Mouse (Mus musculus): ENCODE data around the gene Atg3. TPM values are rescaled to one million over a fixed set of nuclear protein-coding genes. Genes with fewer than 3 reads are reported as not detected.

Gene Atg3
- total RNA-seq, 1 experiment = 14.0 TPM

GRCm38 (mm10) chr16:45120844-45121425, 37.6 kb upstream of the Atg3 start:
- Histone ChIP-seq H3K4me3 (ENCODE audit: insufficient read depth in 1 of 2, low read depth in 1 of 2, low read length in 2 of 2, poor library complexity in 1 of 2, severe bottlenecking in 1 of 2) (no peak overlapping the region), H3K27ac (ENCODE audit: insufficient read depth, low read depth, low read length, poor library complexity, severe bottlenecking) (no peak overlapping the region), H3K9me3 (ENCODE audit: control insufficient read depth, insufficient read depth, low read depth, low read length) (no peaks in the 10 kb centered on the region), H3K36me3 (ENCODE audit: control insufficient read depth, insufficient read depth, low read length, poor library complexity, severe bottlenecking) (no peaks in the 10 kb centered on the region), H3K4me1 (ENCODE audit: control insufficient read depth in 2 of 2, insufficient read depth in 2 of 2, low read length in 2 of 2, poor library complexity in 1 of 2) (no peaks in the 10 kb centered on the region), H3K9ac (ENCODE audit: insufficient read depth, low read depth, low read length, poor library complexity, severe bottlenecking) (no peak overlapping the region)
- TF ChIP-seq CHD2 (IDR thresholded peaks at IDR 0.05; ENCODE audit: low read depth, low read length) (no peak), ZNF384 (IDR thresholded peaks at IDR 0.05; ENCODE audit: low read depth, low read length) (no peak), ZC3H11A (IDR thresholded peaks at IDR 0.05; ENCODE audit: borderline replicate concordance, low read depth, low read length) (no peak), MAFK (IDR thresholded peaks at IDR 0.05; ENCODE audit: insufficient read depth, low read depth, low read length) (no peak), HCFC1 (IDR thresholded peaks at IDR 0.05; ENCODE audit: borderline replicate concordance, insufficient read depth, low read length) (no peak)
- in situ Hi-C loops (cut with MboI; ENCODE audit: low sequenced_read_pairs in 2 of 2, unreplicated experiment in 2 of 2) = no loop called here
- DNase-seq (ENCODE audit: low read depth, low spot score) = no peak

- Histone ChIP-seq H3K36me3 (ENCODE audit: control insufficient read depth, insufficient read depth, low read length, poor library complexity, severe bottlenecking) (no peaks in the 10 kb centered on the region), H3K9ac (ENCODE audit: insufficient read depth, low read depth, low read length, poor library complexity, severe bottlenecking) (no peak overlapping the region), H3K9me3 (ENCODE audit: control insufficient read depth, insufficient read depth, low read depth, low read length) (no peaks in the 10 kb centered on the region), H3K27ac (ENCODE audit: insufficient read depth, low read depth, low read length, poor library complexity, severe bottlenecking) (no peak overlapping the region), H3K4me3 (ENCODE audit: insufficient read depth in 1 of 2, low read depth in 1 of 2, low read length in 2 of 2, poor library complexity in 1 of 2, severe bottlenecking in 1 of 2) (no peak overlapping the region), H3K4me1 (ENCODE audit: control insufficient read depth in 2 of 2, insufficient read depth in 2 of 2, low read length in 2 of 2, poor library complexity in 1 of 2) (no peaks in the 10 kb centered on the region)
- no peak for DNase-seq (ENCODE audit: low read depth, low spot score)
- in situ Hi-C loops (cut with MboI; ENCODE audit: low sequenced_read_pairs in 2 of 2, unreplicated experiment in 2 of 2) = no loop called here
- TF ChIP-seq ZNF384 (IDR thresholded peaks at IDR 0.05; ENCODE audit: low read depth, low read length) = no peak
- no peak for TF ChIP-seq HCFC1 (IDR thresholded peaks at IDR 0.05; ENCODE audit: borderline replicate concordance, insufficient read depth, low read length)
- TF ChIP-seq CHD2 (IDR thresholded peaks at IDR 0.05; ENCODE audit: low read depth, low read length) = no peak
- TF ChIP-seq ZC3H11A (IDR thresholded peaks at IDR 0.05; ENCODE audit: borderline replicate concordance, low read depth, low read length) = no peak
- TF ChIP-seq MAFK (IDR thresholded peaks at IDR 0.05; ENCODE audit: insufficient read depth, low read depth, low read length) = no peak
Measured at GRCm38 (mm10) chr16:45122571-45122970, 36.0 kb upstream of the Atg3 start.

- Histone ChIP-seq H3K36me3 (ENCODE audit: control insufficient read depth, insufficient read depth, low read length, poor library complexity, severe bottlenecking) (no peaks in the 10 kb centered on the region), H3K27ac (ENCODE audit: insufficient read depth, low read depth, low read length, poor library complexity, severe bottlenecking) (no peak overlapping the region), H3K9me3 (ENCODE audit: control insufficient read depth, insufficient read depth, low read depth, low read length) (no peaks in the 10 kb centered on the region), H3K4me1 (ENCODE audit: control insufficient read depth in 2 of 2, insufficient read depth in 2 of 2, low read length in 2 of 2, poor library complexity in 1 of 2) (no peaks in the 10 kb centered on the region), H3K9ac (ENCODE audit: insufficient read depth, low read depth, low read length, poor library complexity, severe bottlenecking) (no peak overlapping the region), H3K4me3 (ENCODE audit: insufficient read depth in 1 of 2, low read depth in 1 of 2, low read length in 2 of 2, poor library complexity in 1 of 2, severe bottlenecking in 1 of 2) (no peak overlapping the region)
- in situ Hi-C loops (cut with MboI; ENCODE audit: low sequenced_read_pairs in 2 of 2, unreplicated experiment in 2 of 2) = no loop called here
- no peak for DNase-seq (ENCODE audit: low read depth, low spot score)
- TF ChIP-seq MAFK (IDR thresholded peaks at IDR 0.05; ENCODE audit: insufficient read depth, low read depth, low read length) (no peak), CHD2 (IDR thresholded peaks at IDR 0.05; ENCODE audit: low read depth, low read length) (no peak), ZNF384 (IDR thresholded peaks at IDR 0.05; ENCODE audit: low read depth, low read length) (no peak), HCFC1 (IDR thresholded peaks at IDR 0.05; ENCODE audit: borderline replicate concordance, insufficient read depth, low read length) (no peak), ZC3H11A (IDR thresholded peaks at IDR 0.05; ENCODE audit: borderline replicate concordance, low read depth, low read length) (no peak)
Measured at GRCm38 (mm10) chr16:45124230-45125203, 34.1 kb upstream of the Atg3 start.

GRCm38 (mm10) chr16:45127936-45128710, 30.5 kb upstream of the Atg3 start:
- H3K4me1 ChIP-seq (ENCODE audit: control insufficient read depth in 2 of 2, insufficient read depth in 2 of 2, low read length in 2 of 2, poor library complexity in 1 of 2) = no peaks in the 10 kb centered on the region
- no peaks in the 10 kb centered on the region for H3K9me3 ChIP-seq (ENCODE audit: control insufficient read depth, insufficient read depth, low read depth, low read length)
- no peaks in the 10 kb centered on the region for H3K36me3 ChIP-seq (ENCODE audit: control insufficient read depth, insufficient read depth, low read length, poor library complexity, severe bottlenecking)
- TF ChIP-seq ZNF384 (IDR thresholded peaks at IDR 0.05; ENCODE audit: low read depth, low read length) (no peak), CHD2 (IDR thresholded peaks at IDR 0.05; ENCODE audit: low read depth, low read length) (no peak), MAFK (IDR thresholded peaks at IDR 0.05; ENCODE audit: insufficient read depth, low read depth, low read length) (no peak), ZC3H11A (IDR thresholded peaks at IDR 0.05; ENCODE audit: borderline replicate concordance, low read depth, low read length) (no peak), HCFC1 (IDR thresholded peaks at IDR 0.05; ENCODE audit: borderline replicate concordance, insufficient read depth, low read length) (no peak)
- in situ Hi-C loops (cut with MboI; ENCODE audit: low sequenced_read_pairs in 2 of 2, unreplicated experiment in 2 of 2) = no loop called here
- no peak overlapping the region for H3K27ac ChIP-seq (ENCODE audit: insufficient read depth, low read depth, low read length, poor library complexity, severe bottlenecking)
- no peak overlapping the region for H3K4me3 ChIP-seq (ENCODE audit: insufficient read depth in 1 of 2, low read depth in 1 of 2, low read length in 2 of 2, poor library complexity in 1 of 2, severe bottlenecking in 1 of 2)
- DNase-seq (ENCODE audit: low read depth, low spot score) = no peak
- H3K9ac ChIP-seq (ENCODE audit: insufficient read depth, low read depth, low read length, poor library complexity, severe bottlenecking) = no peak overlapping the region
